Mouse (Mus musculus): ENCODE measurements around the gene Slc12a9. TPM values are rescaled to one million over a fixed set of nuclear protein-coding genes. Genes with fewer than 3 reads are reported as not detected.
A peak's percentile ranks its signal among the peaks of the same experiment; 100 is the strongest.

Slc12a9 gene
- polyA plus RNA-seq, 1 experiment, result 7.9 TPM

- Histone ChIP-seq H3K36me3 (ENCODE audit: control insufficient read depth, insufficient read depth) (peaks cover 11% of the 10 kb centered on the region), H3K27me3 (ENCODE audit: control insufficient read depth, insufficient read depth, insufficient read length) (no peaks in the 10 kb centered on the region), H3K4me2 (ENCODE audit: low read depth) (peak overlapping the region; percentile 94), H3K79me2 (ENCODE audit: control insufficient read depth, insufficient read depth) (peaks cover 62% of the 10 kb centered on the region), H3ac (ENCODE audit: control insufficient read depth, insufficient read length) (no peak overlapping the region), H3K4me3 (peak overlapping the region; percentile 78)
- no peak for TF ChIP-seq E2F4 (IDR thresholded peaks at IDR 0.05; ENCODE audit: insufficient read depth)
- no peak for TF ChIP-seq TCF12 (IDR thresholded peaks at IDR 0.05; ENCODE audit: insufficient read depth, poor library complexity, severe bottlenecking)
- TF ChIP-seq POLR2AphosphoS2 (IDR thresholded peaks at IDR 0.05; ENCODE audit: insufficient read length, low read depth), result peak; percentile 35
- TF ChIP-seq MYOD1 (IDR thresholded peaks at IDR 0.05; ENCODE audit: control insufficient read depth in 1 of 3, insufficient read length in 2 of 3, low read depth in 2 of 3), result no peak
- no peak for TF ChIP-seq MAX (IDR thresholded peaks at IDR 0.05; ENCODE audit: low read depth)
Observed at GRCm38 (mm10) chr5:137308356-137308755, 25.0 kb downstream of the Slc12a9 start.

- Histone ChIP-seq H3K36me3 (ENCODE audit: control insufficient read depth, insufficient read depth) (peaks cover 20% of the 10 kb centered on the region), H3ac (ENCODE audit: control insufficient read depth, insufficient read length) (peak within 1 kb of the TSS; percentile 50), H3K27me3 (ENCODE audit: control insufficient read depth, insufficient read depth, insufficient read length) (no peaks in the 10 kb centered on the region), H3K79me2 (ENCODE audit: control insufficient read depth, insufficient read depth) (peaks cover 62% of the 10 kb centered on the region), H3K4me2 (ENCODE audit: low read depth) (peak within 1 kb of the TSS; percentile 94), H3K4me3 (peak within 1 kb of the TSS; percentile 78)
- TF ChIP-seq CEBPB (IDR thresholded peaks at IDR 0.05; ENCODE audit: insufficient read depth, poor library complexity, severe bottlenecking) (no peak), REST (IDR thresholded peaks at IDR 0.05; ENCODE audit: insufficient read depth, insufficient read length) (no peak), E2F4 (IDR thresholded peaks at IDR 0.05; ENCODE audit: insufficient read depth) (no peak), MYOD1 (IDR thresholded peaks at IDR 0.05; ENCODE audit: control insufficient read depth in 1 of 3, insufficient read length in 2 of 3, low read depth in 2 of 3) (no peak), POLR2A (IDR thresholded peaks at IDR 0.05; ENCODE audit: insufficient read length, low read depth) (peak; percentile 63), TCF12 (IDR thresholded peaks at IDR 0.05; ENCODE audit: insufficient read depth, poor library complexity, severe bottlenecking) (no peak), USF1 (IDR thresholded peaks at IDR 0.05; ENCODE audit: low read depth) (no peak), MAX (IDR thresholded peaks at IDR 0.05; ENCODE audit: low read depth) (no peak), MYOG (IDR thresholded peaks at IDR 0.05; ENCODE audit: control insufficient read depth in 1 of 3, insufficient read depth in 1 of 3, insufficient read length in 2 of 3, low read depth in 2 of 3) (no peak), TCF3 (IDR thresholded peaks at IDR 0.05; ENCODE audit: insufficient read length, low read depth) (no peak), POLR2AphosphoS2 (IDR thresholded peaks at IDR 0.05; ENCODE audit: insufficient read length, low read depth) (peak; percentile 77), SRF (IDR thresholded peaks at IDR 0.05; ENCODE audit: control insufficient read depth, insufficient read length, low read depth) (no peak)
Observed at GRCm38 (mm10) chr5:137307071-137307912, 26.1 kb downstream of the Slc12a9 start, which contains the start of gene Srrt. TSS of gene Srrt (minus strand) at chr5:137307674.

GRCm38 (mm10) chr5:137306439-137307005, 26.9 kb downstream of the Slc12a9 start:
- Histone ChIP-seq H3K4me3 (peak overlapping the region; percentile 78), H3K4me2 (ENCODE audit: low read depth) (peak overlapping the region; percentile 79), H3ac (ENCODE audit: control insufficient read depth, insufficient read length) (peak overlapping the region; percentile 50), H3K27me3 (ENCODE audit: control insufficient read depth, insufficient read depth, insufficient read length) (no peaks in the 10 kb centered on the region), H3K79me2 (ENCODE audit: control insufficient read depth, insufficient read depth) (peaks cover 59% of the 10 kb centered on the region), H3K36me3 (ENCODE audit: control insufficient read depth, insufficient read depth) (peaks cover 20% of the 10 kb centered on the region)
- TF ChIP-seq TCF12 (IDR thresholded peaks at IDR 0.05; ENCODE audit: insufficient read depth, poor library complexity, severe bottlenecking), result no peak
- TF ChIP-seq CEBPB (IDR thresholded peaks at IDR 0.05; ENCODE audit: insufficient read depth, poor library complexity, severe bottlenecking), result no peak
- TF ChIP-seq MAX (IDR thresholded peaks at IDR 0.05; ENCODE audit: low read depth), result no peak
- TF ChIP-seq USF1 (IDR thresholded peaks at IDR 0.05; ENCODE audit: low read depth), result no peak

GRCm38 (mm10) chr5:137305822-137306221, 27.6 kb downstream of the Slc12a9 start:
- peak overlapping the region; percentile 79 for H3K4me2 ChIP-seq (ENCODE audit: low read depth)
- H3ac ChIP-seq (ENCODE audit: control insufficient read depth, insufficient read length), result no peak overlapping the region
- no peaks in the 10 kb centered on the region for H3K27me3 ChIP-seq (ENCODE audit: control insufficient read depth, insufficient read depth, insufficient read length)
- peaks cover 59% of the 10 kb centered on the region for H3K79me2 ChIP-seq (ENCODE audit: control insufficient read depth, insufficient read depth)
- H3K4me3 ChIP-seq, result peak overlapping the region; percentile 78
- H3K36me3 ChIP-seq (ENCODE audit: control insufficient read depth, insufficient read depth), result peaks cover 20% of the 10 kb centered on the region
- TF ChIP-seq MAX (IDR thresholded peaks at IDR 0.05; ENCODE audit: low read depth), result no peak
- no peak for TF ChIP-seq REST (IDR thresholded peaks at IDR 0.05; ENCODE audit: insufficient read depth, insufficient read length)
- TF ChIP-seq MYOG (IDR thresholded peaks at IDR 0.05; ENCODE audit: control insufficient read depth in 1 of 3, insufficient read depth in 1 of 3, insufficient read length in 2 of 3, low read depth in 2 of 3), result no peak
- no peak for TF ChIP-seq SRF (IDR thresholded peaks at IDR 0.05; ENCODE audit: control insufficient read depth, insufficient read length, low read depth)
- TF ChIP-seq USF1 (IDR thresholded peaks at IDR 0.05; ENCODE audit: low read depth), result no peak
- no peak for TF ChIP-seq POLR2AphosphoS2 (IDR thresholded peaks at IDR 0.05; ENCODE audit: insufficient read length, low read depth)
- no peak for TF ChIP-seq MYOD1 (IDR thresholded peaks at IDR 0.05; ENCODE audit: control insufficient read depth in 1 of 3, insufficient read length in 2 of 3, low read depth in 2 of 3)
- no peak for TF ChIP-seq TCF12 (IDR thresholded peaks at IDR 0.05; ENCODE audit: insufficient read depth, poor library complexity, severe bottlenecking)

GRCm38 (mm10) chr5:137304816-137305215, 28.6 kb downstream of the Slc12a9 start:
- no peak for TF ChIP-seq REST (IDR thresholded peaks at IDR 0.05; ENCODE audit: insufficient read depth, insufficient read length)
- TF ChIP-seq CEBPB (IDR thresholded peaks at IDR 0.05; ENCODE audit: insufficient read depth, poor library complexity, severe bottlenecking), result no peak
- TF ChIP-seq POLR2AphosphoS2 (IDR thresholded peaks at IDR 0.05; ENCODE audit: insufficient read length, low read depth), result no peak
- no peak for TF ChIP-seq TCF12 (IDR thresholded peaks at IDR 0.05; ENCODE audit: insufficient read depth, poor library complexity, severe bottlenecking)
- TF ChIP-seq SRF (IDR thresholded peaks at IDR 0.05; ENCODE audit: control insufficient read depth, insufficient read length, low read depth), result no peak
- TF ChIP-seq MYOG (IDR thresholded peaks at IDR 0.05; ENCODE audit: control insufficient read depth in 1 of 3, insufficient read depth in 1 of 3, insufficient read length in 2 of 3, low read depth in 2 of 3), result no peak
- no peak for TF ChIP-seq MYOD1 (IDR thresholded peaks at IDR 0.05; ENCODE audit: control insufficient read depth in 1 of 3, insufficient read length in 2 of 3, low read depth in 2 of 3)
- H3K4me3 ChIP-seq, result no peak overlapping the region
- H3ac ChIP-seq (ENCODE audit: control insufficient read depth, insufficient read length), result no peak overlapping the region
- H3K79me2 ChIP-seq (ENCODE audit: control insufficient read depth, insufficient read depth), result peaks cover 59% of the 10 kb centered on the region
- H3K4me2 ChIP-seq (ENCODE audit: low read depth), result peak overlapping the region; percentile 79
- peaks cover 29% of the 10 kb centered on the region for H3K36me3 ChIP-seq (ENCODE audit: control insufficient read depth, insufficient read depth)
- H3K27me3 ChIP-seq (ENCODE audit: control insufficient read depth, insufficient read depth, insufficient read length), result no peaks in the 10 kb centered on the region
